Mouse (Mus musculus): ENCODE data around the gene Zfp276.

DNA sequence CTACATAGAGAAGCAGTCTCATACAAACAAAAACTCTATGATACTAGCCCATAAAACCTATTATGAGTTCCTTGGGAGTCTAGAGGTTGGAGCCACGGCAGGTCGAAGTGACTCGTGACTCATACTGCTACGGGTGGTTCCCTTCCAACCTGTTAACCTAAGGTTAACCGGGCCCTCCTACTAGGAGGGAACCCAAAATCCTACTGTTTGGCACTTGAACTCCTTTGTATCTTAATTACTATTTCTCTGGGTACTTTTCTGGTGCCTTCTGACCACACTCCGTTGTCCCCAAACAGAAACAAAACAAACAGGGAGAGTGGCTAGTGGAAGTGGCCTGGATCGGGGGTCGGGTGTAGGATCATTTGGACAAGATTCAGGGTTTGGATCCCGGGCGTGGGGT, 42.1 kb upstream of the Zfp276 start:
- TF ChIP-seq CTCF (IDR thresholded peaks at IDR 0.05; ENCODE audit: extremely low read depth, insufficient read length, insufficient replicate concordance, low read depth, low read length) (no peak), POLR2A (IDR thresholded peaks at IDR 0.05; ENCODE audit: low read depth, low read length) (no peak)

All from small intestine, adult 2 months (tissue).